Mouse (Mus musculus) c-Kit-negative CD71-positive TER-119-positive erythroid progenitor cells, embryonic 14.5 days (primary cell): ENCODE measurements at regions not wholly inside any gene's neighbourhood (a gene's known extent, or its start where the extent isn't known, plus 50 kb on each side); places are given as distances from the start of the nearest gene placed in this dataset.

ENCODE experiments used
- DNase-seq: peaks from one replicate; pipeline ENCODE4 v3.0.0-alpha.2; 2013; ENCODE audit warnings: low read depth, low spot score

DNA sequence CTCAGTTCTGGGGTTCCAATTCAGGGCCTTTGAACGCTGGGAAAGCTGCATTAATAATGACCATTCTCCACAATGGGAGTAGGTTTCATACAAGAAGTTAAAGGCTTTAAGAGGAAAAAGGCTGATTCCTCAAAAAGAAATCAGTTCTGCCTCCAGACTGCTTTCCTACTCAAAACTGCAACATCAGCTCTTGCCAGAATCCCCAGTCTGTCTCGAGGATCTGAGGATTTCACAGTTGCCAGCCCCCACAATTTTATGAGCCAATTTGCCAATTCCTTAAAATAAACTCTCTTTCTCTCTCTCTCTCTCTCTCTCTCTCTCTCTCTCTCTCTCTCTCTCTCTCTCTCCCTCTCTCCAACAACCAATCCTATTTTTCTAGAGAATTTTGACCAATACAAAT lies 51.3 kb upstream of the Nhs start:
- no peak for DNase-seq
